Mouse (Mus musculus): Measurements from ENCODE around the gene Ypel4. TPM values are rescaled to one million over a fixed set of nuclear protein-coding genes. Genes with fewer than 3 reads are reported as not detected.
"Not testable (repeated sequence)": the region's sequence is repeated elsewhere in the genome, so short reads cannot be mapped to it uniquely, and the experiment has no call there.

Gene Ypel4
- total RNA-seq, 2 experiments from 2014 or later = 101 to 102 TPM

- intact Hi-C loops (cut with DNase I) = loop anchor here (1.0 to 5.0 kb wide), 2 partner anchors 12 to 82 kb away; partner anchors contain the start of genes Clp1 and Ube2l6
Measured at GRCm38 (mm10) chr2:84715562-84716361, 18.1 kb upstream of the Ypel4 start.

GRCm38 (mm10) chr2:84716423-84717355 is 17.2 kb upstream of the Ypel4 start:
- Histone ChIP-seq H3K4me3 (peak overlapping the region; percentile 99), H3K27ac (peak overlapping the region; percentile 99)
- DNase-seq (ENCODE audit: extremely low spot score in 1 of 2, low spot score in 2 of 2) = no peak
- intact Hi-C loops (cut with DNase I) = loop anchor here (5.0 kb wide), 1 partner anchor 81 kb away; the partner anchor contains the start of gene Ube2l6
- no peak for TF ChIP-seq CTCF (IDR thresholded peaks at IDR 0.05)

More at GRCm38 (mm10) chr2:84715562-84716361, 18.1 kb upstream of the Ypel4 start:
- no peak for TF ChIP-seq CTCF (IDR thresholded peaks at IDR 0.05)
- Histone ChIP-seq H3K4me3 (peak overlapping the region; percentile 99), H3K27ac (peak overlapping the region; percentile 99)
- DNase-seq (ENCODE audit: extremely low spot score in 1 of 2, low spot score in 2 of 2) = peak; percentile 64 to 84

GRCm38 (mm10) chr2:84717357-84717756 is 16.5 kb upstream of the Ypel4 start:
- Histone ChIP-seq H3K27ac (no peak overlapping the region), H3K4me3 (no peak overlapping the region)
- no peak for DNase-seq (ENCODE audit: extremely low spot score in 1 of 2, low spot score in 2 of 2)
- intact Hi-C loops (cut with DNase I) = loop anchor here (5.0 kb wide), 1 partner anchor 80 kb away; the partner anchor contains the start of gene Ube2l6
- TF ChIP-seq CTCF (IDR thresholded peaks at IDR 0.05) = no peak

- Histone ChIP-seq H3K27ac (no peak overlapping the region), H3K4me3 (no peak overlapping the region)
- TF ChIP-seq CTCF (IDR thresholded peaks at IDR 0.05) = no peak
- intact Hi-C loops (cut with DNase I) = no loop called here
- no peak for DNase-seq (ENCODE audit: extremely low spot score in 1 of 2, low spot score in 2 of 2)
Measured at GRCm38 (mm10) chr2:84720718-84721117, 13.1 kb upstream of the Ypel4 start.

- intact Hi-C loops (cut with DNase I) = no loop called here
- no peak overlapping the region for H3K27ac ChIP-seq
- TF ChIP-seq CTCF (IDR thresholded peaks at IDR 0.05) = no peak
- DNase-seq (ENCODE audit: extremely low spot score in 1 of 2, low spot score in 2 of 2) = no peak
- H3K4me3 ChIP-seq = no peak overlapping the region
Measured at GRCm38 (mm10) chr2:84721182-84721581, 12.7 kb upstream of the Ypel4 start.

GRCm38 (mm10) chr2:84723856-84724255 is 10.0 kb upstream of the Ypel4 start:
- TF ChIP-seq CTCF (IDR thresholded peaks at IDR 0.05) = no peak
- intact Hi-C loops (cut with DNase I) = no loop called here
- no peak for DNase-seq (ENCODE audit: extremely low spot score in 1 of 2, low spot score in 2 of 2)

GRCm38 (mm10) chr2:84725770-84726169 is 8.1 kb upstream of the Ypel4 start:
- H3K4me3 ChIP-seq = no peak overlapping the region
- H3K27ac ChIP-seq = no peak overlapping the region
- intact Hi-C loops (cut with DNase I) = loop anchor here (5.0 kb wide), 1 partner anchor 322 kb away; the partner anchor contains the start of gene Tnks1bp1
- no peak for DNase-seq (ENCODE audit: extremely low spot score in 1 of 2, low spot score in 2 of 2)
- no peak for TF ChIP-seq CTCF (IDR thresholded peaks at IDR 0.05)

More at GRCm38 (mm10) chr2:84723856-84724255, 10.0 kb upstream of the Ypel4 start:
- H3K27ac ChIP-seq = no peak overlapping the region
- H3K4me3 ChIP-seq = no peak overlapping the region

- intact Hi-C loops (cut with DNase I) = loop anchor here (1.0 to 5.0 kb wide), 2 partner anchors 11 to 321 kb away; partner anchors contain the start of genes Tnks1bp1 and Zdhhc5
- peak overlapping the region; percentile 82 for H3K4me3 ChIP-seq
- no peak for DNase-seq (ENCODE audit: extremely low spot score in 1 of 2, low spot score in 2 of 2)
- H3K27ac ChIP-seq = peak overlapping the region; percentile 92
- TF ChIP-seq CTCF (IDR thresholded peaks at IDR 0.05) = no peak
Measured at GRCm38 (mm10) chr2:84726716-84727115, 7.1 kb upstream of the Ypel4 start.

GRCm38 (mm10) chr2:84727172-84727858 is 6.5 kb upstream of the Ypel4 start, which contains the start of gene Clp1:
Clp1 (minus strand) TSS chr2:84727350.
- intact Hi-C loops (cut with DNase I) = loop anchor here (1.0 to 5.0 kb wide), 2 partner anchors 12 to 320 kb away; partner anchors contain the start of genes Tnks1bp1 and Zdhhc5
- Histone ChIP-seq H3K27ac (peak within 1 kb of the TSS; percentile 92), H3K4me3 (peak within 1 kb of the TSS; percentile 82)
- peak; percentile 95 to 96 for DNase-seq (ENCODE audit: extremely low spot score in 1 of 2, low spot score in 2 of 2)
- TF ChIP-seq CTCF (IDR thresholded peaks at IDR 0.05) = no peak

GRCm38 (mm10) chr2:84728191-84728590 is 5.7 kb upstream of the Ypel4 start:
- not testable (repeated sequence) for DNase-seq (ENCODE audit: extremely low spot score in 1 of 2, low spot score in 2 of 2); H3K4me3 ChIP-seq; H3K27ac ChIP-seq
- intact Hi-C loops (cut with DNase I) = loop anchor here (5.0 kb wide), 1 partner anchor 319 kb away; the partner anchor contains the start of gene Tnks1bp1

- Histone ChIP-seq H3K27ac (no peak overlapping the region), H3K4me3 (no peak overlapping the region)
- DNase-seq (ENCODE audit: extremely low spot score in 1 of 2, low spot score in 2 of 2) = no peak
- TF ChIP-seq CTCF (IDR thresholded peaks at IDR 0.05) = no peak
- intact Hi-C loops (cut with DNase I) = loop anchor here (5.0 kb wide), 1 partner anchor 151 kb away; no protein-coding TSS in a partner anchor
Measured at GRCm38 (mm10) chr2:84731206-84731605, 2.7 kb upstream of the Ypel4 start.

Measured in left cerebral cortex, adult 2 months (tissue).